Mouse (Mus musculus) forebrain, embryonic 12.5 days (tissue): Measurements from ENCODE around the gene Lime1. TPM values are rescaled to one million over a fixed set of nuclear protein-coding genes. Genes with fewer than 3 reads are reported as not detected.

Experiments used
- ATAC-seq: fragments of 200-750 bp; cut with Nextera tagmentation; 2 replicates; pipeline ENCODE4 v1.8.0; 2017; ENCODE audit warnings: moderate TSS enrichment; ENCODE audit not compliant: low FRiP score
- H3K27ac ChIP-seq: fragments of 300-500 bp; sonication (generic); 2 replicates; pipeline ENCODE4 v1.5.1; 2016; ENCODE audit warnings: mild to moderate bottlenecking
- H3K27me3 ChIP-seq: fragments of 300-500 bp; sonication (generic); 2 replicates; pipeline ENCODE4 v1.6.1; 2016; ENCODE audit warnings: mild to moderate bottlenecking
- H3K36me3 ChIP-seq: fragments of 300-500 bp; sonication (generic); replicated peaks from 2 replicates; pipeline ENCODE4 v1.6.1; 2016; ENCODE audit warnings: mild to moderate bottlenecking
- H3K4me1 ChIP-seq: fragments of 300-500 bp; sonication (generic); 2 replicates; pipeline ENCODE4 v1.6.1; 2016
- H3K4me2 ChIP-seq: fragments of 300-500 bp; sonication (generic); 2 replicates; pipeline ENCODE4 v1.6.1; 2016; ENCODE audit warnings: mild to moderate bottlenecking, moderate library complexity
- H3K4me3 ChIP-seq: fragments of 300-500 bp; sonication (generic); replicated peaks from 2 replicates; pipeline ENCODE4 v1.5.1; 2016; ENCODE audit warnings: mild to moderate bottlenecking
- H3K9ac ChIP-seq: fragments of 300-500 bp; sonication (generic); 2 replicates; pipeline ENCODE4 v1.6.1; 2016; ENCODE audit warnings: mild to moderate bottlenecking
- H3K9me3 ChIP-seq: fragments of 300-500 bp; sonication (generic); 2 replicates; pipeline ENCODE4 v1.6.1; 2016
- WGBS: fragments of 180-500 bp; shearing (Covaris S2); methylation state at CpG from one replicate; pipeline ENCODE4 v1.1.7; 2016; 5-methylcytosine and 5-hydroxymethylcytosine counted together
- polyA plus RNA-seq: library from polyadenylated mRNA; unstranded; fragments of >200 nt; fragmentation: Nextera tagmentation; extraction: Ambion mirVana; gene quantifications from 2 replicates; pipeline ENCODE4 v1.2.1, GENCODE M21; 2016

Lime1 gene
- polyA plus RNA-seq, 1 experiment from 2014 or later: 34.5 TPM

- H3K36me3 ChIP-seq: peaks cover 59% of the 10 kb centered on the region
- 92% methylated on average over 5 of the region's 5 CpGs for WGBS
- H3K9ac ChIP-seq: no peak overlapping the region
- H3K4me1 ChIP-seq: no peaks in the 10 kb centered on the region
- ATAC-seq: no peak
- H3K27ac ChIP-seq: no peak overlapping the region
- no peak overlapping the region for H3K4me2 ChIP-seq
- H3K9me3 ChIP-seq: no peaks in the 10 kb centered on the region
- no peak overlapping the region for H3K4me3 ChIP-seq
- no peaks in the 10 kb centered on the region for H3K27me3 ChIP-seq
These were observed 1.2 kb upstream of the Lime1 start for GRCm38 (mm10) chr2:181378701-181379100.

DNA sequence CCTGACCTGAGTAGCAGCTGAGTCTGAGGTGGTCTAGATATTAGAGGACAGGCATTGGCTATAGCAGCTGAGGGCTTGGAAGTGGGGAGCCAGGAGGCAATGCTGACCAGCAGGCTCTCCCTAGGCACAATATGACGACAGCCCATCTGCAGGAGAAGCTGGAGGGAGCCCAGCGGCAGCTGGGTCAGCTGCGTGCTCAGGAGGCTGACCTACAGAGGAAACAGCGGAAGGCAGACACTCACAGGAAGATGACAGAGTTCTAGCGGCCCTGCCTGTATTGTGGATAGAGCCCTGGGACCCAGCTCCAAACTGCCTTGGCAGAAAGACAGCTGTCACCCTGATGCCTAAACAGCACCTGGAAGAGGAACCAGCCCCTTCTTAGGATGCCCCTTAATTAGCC, 373 bp downstream of the Lime1 start:
- Histone ChIP-seq H3K9me3 (no peaks in the 10 kb centered on the region), H3K9ac (no peak overlapping the region), H3K27ac (no peak overlapping the region), H3K4me3 (no peak overlapping the region), H3K27me3 (no peaks in the 10 kb centered on the region), H3K36me3 (peaks cover 75% of the 10 kb centered on the region), H3K4me2 (no peak overlapping the region), H3K4me1 (no peaks in the 10 kb centered on the region)
- 90% methylated on average over 5 of the region's 5 CpGs for WGBS
- ATAC-seq: no peak

- H3K36me3 ChIP-seq: peaks cover 80% of the 10 kb centered on the region
- 96% methylated on average over 5 of the region's 5 CpGs for WGBS
- H3K9ac ChIP-seq: no peak overlapping the region
- ATAC-seq: no peak
- no peak overlapping the region for H3K4me2 ChIP-seq
- no peaks in the 10 kb centered on the region for H3K27me3 ChIP-seq
- H3K27ac ChIP-seq: no peak overlapping the region
- H3K4me3 ChIP-seq: no peak overlapping the region
- H3K9me3 ChIP-seq: no peaks in the 10 kb centered on the region
- H3K4me1 ChIP-seq: no peaks in the 10 kb centered on the region
These were observed 1.2 kb downstream of the Lime1 start for GRCm38 (mm10) chr2:181381107-181381506.

DNA sequence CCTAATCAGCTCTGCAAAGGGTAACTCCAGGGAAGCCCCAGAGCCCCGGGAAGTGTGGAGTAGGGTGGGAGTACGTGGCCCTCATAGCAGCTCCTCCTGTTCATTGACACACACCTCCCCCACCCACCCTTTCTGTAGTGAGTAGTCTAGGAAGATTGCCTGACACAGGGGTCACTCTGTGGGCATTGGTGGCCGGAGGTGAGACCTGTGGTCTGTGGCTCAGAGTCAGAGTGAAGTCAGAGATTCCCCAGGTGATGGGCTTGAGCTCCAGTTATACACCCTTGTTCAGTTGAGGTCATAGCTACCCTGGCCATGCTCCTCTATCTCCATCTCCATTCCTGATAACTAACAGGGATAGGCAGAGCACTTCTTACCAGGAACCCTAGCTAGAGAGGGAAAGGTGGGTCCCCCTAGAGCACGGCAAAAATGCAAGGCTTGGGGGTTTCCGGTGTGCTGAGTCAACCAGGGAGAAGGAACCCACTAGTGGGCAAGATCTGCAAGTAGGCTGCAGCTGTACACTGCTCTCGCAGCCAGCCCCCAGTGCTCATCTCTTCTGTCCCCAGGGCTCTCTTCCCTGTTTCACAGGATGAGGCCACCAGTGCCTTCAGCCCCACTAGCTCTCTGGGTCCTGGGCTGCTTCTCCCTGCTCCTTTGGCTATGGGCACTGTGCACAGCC, 1.9 kb downstream of the Lime1 start:
- 92% methylated on average over 6 of the region's 6 CpGs for WGBS
- ATAC-seq: no peak
- no peak overlapping the region for H3K4me3 ChIP-seq

DNA sequence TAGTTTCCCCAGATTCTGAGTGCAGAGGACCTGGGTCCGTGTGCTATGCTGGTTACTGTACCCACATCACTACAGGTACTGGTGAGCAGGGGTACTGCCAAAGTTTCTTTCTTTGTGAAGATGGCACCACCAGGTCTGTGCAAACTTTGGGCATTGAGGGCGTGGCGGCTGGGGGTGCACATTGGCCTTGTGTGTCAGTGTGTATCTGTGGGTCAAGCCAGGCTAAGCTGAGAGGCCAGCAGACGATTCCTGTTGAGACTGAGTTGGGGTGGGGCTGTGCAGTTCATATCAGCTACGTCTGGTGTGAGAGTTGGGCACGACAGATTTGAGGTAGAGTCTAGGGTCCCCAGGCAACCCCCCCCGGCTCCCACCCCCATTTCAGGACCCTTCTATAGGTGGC, 4.6 kb downstream of the Lime1 start:
- no peaks in the 10 kb centered on the region for H3K4me1 ChIP-seq
- no peak overlapping the region for H3K27ac ChIP-seq
- H3K9ac ChIP-seq: no peak overlapping the region
- WGBS: 95% methylated on average over 7 of the region's 7 CpGs
- H3K27me3 ChIP-seq: no peaks in the 10 kb centered on the region
- H3K4me2 ChIP-seq: no peak overlapping the region
- H3K4me3 ChIP-seq: no peak overlapping the region
- H3K9me3 ChIP-seq: no peaks in the 10 kb centered on the region
- ATAC-seq: no peak
- H3K36me3 ChIP-seq: peaks cover 77% of the 10 kb centered on the region

More for the DNA sequence above, 1.9 kb downstream of the Lime1 start:
- H3K36me3 ChIP-seq: peaks cover 87% of the 10 kb centered on the region
- no peaks in the 10 kb centered on the region for H3K27me3 ChIP-seq
- no peak overlapping the region for H3K4me2 ChIP-seq
- no peaks in the 10 kb centered on the region for H3K9me3 ChIP-seq
- H3K9ac ChIP-seq: no peak overlapping the region
- H3K27ac ChIP-seq: no peak overlapping the region
- H3K4me1 ChIP-seq: no peaks in the 10 kb centered on the region

- peaks cover 72% of the 10 kb centered on the region for H3K36me3 ChIP-seq
These were observed 5.1 kb downstream of the Lime1 start for GRCm38 (mm10) chr2:181384919-181385391.

GRCm38 (mm10) chr2:181385885-181386284, 6.0 kb downstream of the Lime1 start:
- Histone ChIP-seq H3K9me3 (no peaks in the 10 kb centered on the region), H3K9ac (no peak overlapping the region), H3K27ac (no peak overlapping the region), H3K4me1 (no peaks in the 10 kb centered on the region), H3K27me3 (no peaks in the 10 kb centered on the region), H3K4me3 (no peak overlapping the region), H3K4me2 (no peak overlapping the region), H3K36me3 (peaks cover 66% of the 10 kb centered on the region)
- WGBS: 94% methylated on average over 3 of the region's 3 CpGs
- ATAC-seq: no peak

More at GRCm38 (mm10) chr2:181384919-181385391, 5.1 kb downstream of the Lime1 start:
- Histone ChIP-seq H3K4me1 (no peaks in the 10 kb centered on the region), H3K27me3 (no peaks in the 10 kb centered on the region), H3K4me2 (no peak overlapping the region), H3K9me3 (no peaks in the 10 kb centered on the region), H3K27ac (no peak overlapping the region), H3K9ac (no peak overlapping the region), H3K4me3 (no peak overlapping the region)
- 83% methylated on average over 4 of the region's 4 CpGs for WGBS
- ATAC-seq: no peak

DNA sequence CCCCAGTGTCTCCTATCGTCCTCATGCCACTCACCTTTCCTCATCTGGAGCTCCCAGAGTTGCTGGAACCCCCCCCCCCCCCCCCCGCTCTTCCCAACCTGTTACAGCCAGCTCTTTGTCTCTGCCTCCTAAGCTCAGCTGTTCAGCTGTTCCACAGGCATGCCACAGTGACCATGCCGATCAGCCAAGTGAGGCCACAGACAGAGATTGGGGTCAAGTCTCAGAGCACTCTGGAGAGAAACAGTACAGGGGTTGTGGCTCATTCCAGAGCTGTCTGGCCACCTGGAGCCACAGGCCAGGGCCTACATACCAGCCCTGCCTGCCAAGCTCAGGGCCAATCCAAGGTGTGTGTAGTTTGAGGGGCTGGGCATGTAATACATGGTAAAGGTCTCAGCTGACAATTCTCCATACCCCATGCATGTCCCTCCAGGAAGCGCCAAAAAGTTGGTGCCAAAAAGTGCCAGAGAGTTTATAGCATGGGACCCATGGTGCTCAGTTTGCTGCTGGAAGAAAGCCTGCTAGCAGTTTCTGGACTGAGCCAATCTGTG, 6.9 kb downstream of the Lime1 start:
- peaks cover 63% of the 10 kb centered on the region for H3K36me3 ChIP-seq
- H3K9ac ChIP-seq: no peak overlapping the region
- 85% methylated on average over 3 of the region's 4 CpGs for WGBS
- no peak for ATAC-seq
- no peaks in the 10 kb centered on the region for H3K9me3 ChIP-seq
- H3K4me3 ChIP-seq: no peak overlapping the region
- H3K27me3 ChIP-seq: no peaks in the 10 kb centered on the region
- no peak overlapping the region for H3K4me2 ChIP-seq
- H3K4me1 ChIP-seq: no peaks in the 10 kb centered on the region
- H3K27ac ChIP-seq: no peak overlapping the region

- H3K27ac ChIP-seq: no peak overlapping the region
- H3K4me3 ChIP-seq: no peak overlapping the region
- no peak overlapping the region for H3K4me2 ChIP-seq
- H3K36me3 ChIP-seq: peaks cover 38% of the 10 kb centered on the region
- H3K9me3 ChIP-seq: no peaks in the 10 kb centered on the region
- H3K9ac ChIP-seq: no peak overlapping the region
- H3K27me3 ChIP-seq: no peaks in the 10 kb centered on the region
- no peaks in the 10 kb centered on the region for H3K4me1 ChIP-seq
- no peak for ATAC-seq
- 84% methylated on average over 4 of the region's 4 CpGs for WGBS
These were observed 10.4 kb downstream of the Lime1 start for GRCm38 (mm10) chr2:181390136-181390870.

DNA sequence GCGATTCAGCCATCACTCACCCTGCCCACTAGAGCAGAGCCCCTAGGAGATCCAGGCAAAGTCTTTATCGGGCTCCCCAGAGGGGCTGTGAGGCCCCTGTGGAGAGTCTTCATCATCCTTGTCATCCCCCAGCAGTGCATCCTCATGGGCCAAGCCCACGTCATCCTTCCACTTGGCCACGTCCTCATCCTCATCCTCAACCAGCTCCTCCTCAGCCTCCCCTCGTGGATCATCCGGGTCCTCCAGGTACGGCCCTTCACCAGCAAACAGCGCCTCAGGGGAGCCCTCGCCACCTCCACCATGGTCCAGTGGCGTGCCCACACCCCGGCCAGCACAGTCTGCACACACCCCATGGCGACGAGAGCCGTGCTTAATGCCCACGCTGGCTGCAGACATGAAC, 11.1 kb downstream of the Lime1 start:
- Histone ChIP-seq H3K27ac (no peak overlapping the region), H3K27me3 (no peaks in the 10 kb centered on the region), H3K4me2 (no peak overlapping the region), H3K9ac (no peak overlapping the region), H3K9me3 (no peaks in the 10 kb centered on the region), H3K36me3 (peaks cover 34% of the 10 kb centered on the region), H3K4me3 (no peak overlapping the region), H3K4me1 (no peaks in the 10 kb centered on the region)
- no peak for ATAC-seq
- WGBS: 91% methylated on average over 15 of the region's 15 CpGs

DNA sequence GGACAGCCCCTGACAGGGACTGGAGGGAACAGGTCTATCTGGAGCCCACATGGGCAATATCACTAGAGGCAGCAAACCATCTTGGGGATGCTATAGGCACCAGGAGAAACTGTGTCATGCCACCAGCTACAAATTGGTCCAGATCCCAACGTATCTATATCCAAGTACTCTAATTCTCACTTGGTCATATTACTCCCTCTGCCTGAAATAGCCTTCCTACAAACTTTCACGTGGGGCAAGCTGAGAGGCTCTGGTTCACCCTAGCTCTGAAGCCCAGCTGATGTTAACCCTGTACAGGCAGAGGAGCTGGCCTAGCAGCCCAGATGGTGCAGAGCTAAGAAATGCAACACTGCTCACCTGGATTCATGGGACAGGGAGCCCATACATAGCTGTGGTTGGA, 11.7 kb downstream of the Lime1 start:
- no peaks in the 10 kb centered on the region for H3K9me3 ChIP-seq
- no peak overlapping the region for H3K4me2 ChIP-seq
- 81% methylated on average over 2 of the region's 2 CpGs for WGBS
- H3K27me3 ChIP-seq: no peaks in the 10 kb centered on the region
- H3K27ac ChIP-seq: no peak overlapping the region
- no peak overlapping the region for H3K4me3 ChIP-seq
- no peaks in the 10 kb centered on the region for H3K4me1 ChIP-seq
- ATAC-seq: no peak
- H3K36me3 ChIP-seq: peaks cover 29% of the 10 kb centered on the region
- H3K9ac ChIP-seq: no peak overlapping the region

DNA sequence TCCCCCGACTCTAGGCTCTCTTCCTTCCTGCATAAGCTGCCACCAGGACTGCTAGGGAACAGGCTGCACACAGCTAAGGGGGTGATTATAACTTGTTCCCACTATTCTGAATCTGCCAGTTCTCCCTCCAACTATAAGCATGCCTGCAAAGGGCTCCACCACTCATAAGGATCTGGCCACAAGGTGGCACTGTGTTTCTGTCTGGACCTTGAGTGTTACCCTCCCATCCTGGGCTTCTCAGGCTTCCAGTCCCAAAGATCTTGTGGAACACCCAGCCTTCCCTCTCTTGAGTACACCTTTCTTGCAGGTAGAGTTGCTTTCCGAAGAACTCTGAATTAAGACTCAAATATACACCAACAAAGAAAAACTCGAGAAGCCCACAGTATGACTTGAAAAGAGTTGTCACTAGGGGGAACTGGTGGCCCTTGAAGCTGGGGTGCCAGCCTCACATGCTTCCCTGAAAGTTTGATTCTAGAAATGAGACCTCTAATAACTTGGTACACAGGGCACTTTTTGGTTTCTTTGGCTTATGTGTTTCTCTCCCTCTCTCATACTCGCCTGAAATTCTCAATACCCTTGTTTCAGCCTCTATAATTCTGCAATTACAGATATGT, 12.8 kb downstream of the Lime1 start:
- peak; percentile 65; the same call in 1 of the 2 replicates for ATAC-seq
- no peak overlapping the region for H3K4me2 ChIP-seq
- H3K27me3 ChIP-seq: no peaks in the 10 kb centered on the region
- no peak overlapping the region for H3K27ac ChIP-seq
- H3K4me1 ChIP-seq: no peaks in the 10 kb centered on the region
- 30% methylated on average over 4 of the region's 4 CpGs for WGBS
- no peak overlapping the region for H3K4me3 ChIP-seq
- H3K9me3 ChIP-seq: no peaks in the 10 kb centered on the region
- H3K9ac ChIP-seq: no peak overlapping the region
- H3K36me3 ChIP-seq: peaks cover 20% of the 10 kb centered on the region
